Mouse (Mus musculus) heart, postnatal 0 days (tissue): ENCODE measurements around the gene Ric3. TPM values are rescaled to one million over a fixed set of nuclear protein-coding genes. Genes with fewer than 3 reads are reported as not detected.
A peak's percentile ranks its signal among the peaks of the same experiment; 100 is the strongest.

ENCODE experiments used
- ATAC-seq: fragments of 200-750 bp; cut with Nextera tagmentation; 2 replicates; pipeline ENCODE4 v1.8.0; 2017; ENCODE audit warnings: low read depth, moderate number of reproducible peaks, moderate library complexity; ENCODE audit not compliant: insufficient read depth
- DNase-seq: peaks from one replicate; pipeline ENCODE4 v3.0.0-alpha.2; 2016; ENCODE audit warnings: low spot score
- H3K27ac ChIP-seq: fragments of 300-500 bp; sonication (generic); 2 replicates; pipeline ENCODE4 v1.5.1; 2014; ENCODE audit warnings: low read depth, mild to moderate bottlenecking
- H3K27me3 ChIP-seq: fragments of 300-500 bp; sonication (generic); 2 replicates; pipeline ENCODE4 v1.6.1; 2014; ENCODE audit warnings: low read length, mixed read lengths; ENCODE audit not compliant: control insufficient read depth, insufficient read depth
- H3K36me3 ChIP-seq: fragments of 300-500 bp; sonication (generic); replicated peaks from 2 replicates; pipeline ENCODE4 v1.6.1; 2014; ENCODE audit warnings: low read length, mixed read lengths; ENCODE audit not compliant: control insufficient read depth, insufficient read depth
- H3K4me1 ChIP-seq: fragments of 300-500 bp; sonication (generic); 2 replicates; pipeline ENCODE4 v1.6.1; 2014; ENCODE audit warnings: antibody characterized with exemption; ENCODE audit not compliant: control insufficient read depth, insufficient read depth
- H3K4me2 ChIP-seq: fragments of 300-500 bp; sonication (generic); 2 replicates; pipeline ENCODE4 v1.6.1; 2014; ENCODE audit warnings: low read depth, mild to moderate bottlenecking, low read length, moderate library complexity
- H3K4me3 ChIP-seq: fragments of 300-500 bp; sonication (generic); 2 replicates; pipeline ENCODE4 v1.5.1; 2014; ENCODE audit warnings: low read depth, low read length
- H3K9ac ChIP-seq: fragments of 300-500 bp; sonication (generic); replicated peaks from 2 replicates; pipeline ENCODE4 v1.6.1; 2014; ENCODE audit warnings: low read depth, low read length, mixed read lengths
- H3K9me3 ChIP-seq: fragments of 300-500 bp; sonication (generic); replicated peaks from 2 replicates; pipeline ENCODE4 v1.6.1; 2016; ENCODE audit warnings: low read length; ENCODE audit not compliant: control insufficient read depth
- CTCF ChIP-seq: IDR thresholded peaks from 2 replicates; pipeline ENCODE4 v1.5.1; 2016; ENCODE audit warnings: antibody characterized with exemption, control low read depth, low read depth
- EP300 ChIP-seq: IDR thresholded peaks from 2 replicates; pipeline ENCODE4 v1.6.1; 2016; ENCODE audit warnings: antibody characterized with exemption, low read depth
- WGBS: fragments of 180-500 bp; shearing (Covaris S2); extraction: QIAGEN DNeasy Blood & Tissue Kit; methylation state at CpG from one replicate; pipeline ENCODE4 v1.1.7; 2014; 5-methylcytosine and 5-hydroxymethylcytosine counted together
- polyA plus RNA-seq: library from polyadenylated mRNA; unstranded; fragments of >200 nt; fragmentation: Nextera tagmentation; extraction: Ambion mirVana; gene quantifications from 2 replicates; pipeline ENCODE4 v1.2.1, GENCODE M21; 2015
- total RNA-seq: library from RNA; depleted of rRNA; stranded (reverse); fragments of >200 nt; gene quantifications from 2 replicates; pipeline ENCODE4 v1.2.3, GENCODE M21; 2014; ENCODE audit warnings: low replicate concordance

The Ric3 gene
- total and polyA plus RNA-seq, 2 experiments from 2014 or later = 0.38 to 0.42 TPM

GRCm38 (mm10) chr7:109009260-109009659 is 73.9 kb downstream of the Ric3 start:
- Histone ChIP-seq H3K4me3 (no peak overlapping the region), H3K4me2 (no peak overlapping the region), H3K27me3 (peaks cover 54% of the 10 kb centered on the region), H3K27ac (no peak overlapping the region), H3K9ac (no peak overlapping the region), H3K4me1 (no peaks in the 10 kb centered on the region), H3K9me3 (no peaks in the 10 kb centered on the region), H3K36me3 (no peaks in the 10 kb centered on the region)
- no peak for DNase-seq
- no peak for ATAC-seq
- 79% methylated on average over 1 of the region's 1 CpGs for WGBS
- TF ChIP-seq CTCF = no peak
- TF ChIP-seq EP300 = no peak

- no peak for TF ChIP-seq EP300
- no peak for TF ChIP-seq CTCF
- Histone ChIP-seq H3K9ac (no peak overlapping the region), H3K4me3 (no peak overlapping the region), H3K4me1 (no peaks in the 10 kb centered on the region), H3K9me3 (no peaks in the 10 kb centered on the region), H3K27me3 (0 out of 2 replicates have a peak, but pooled peaks cover 15% of the 10 kb centered on the region), H3K36me3 (no peaks in the 10 kb centered on the region), H3K4me2 (no peak overlapping the region), H3K27ac (no peak overlapping the region)
- ATAC-seq = no peak
- DNase-seq = no peak
- WGBS = 22% methylated on average over 3 of the region's 3 CpGs
Measured at GRCm38 (mm10) chr7:109003653-109004052, 79.5 kb downstream of the Ric3 start.

DNA sequence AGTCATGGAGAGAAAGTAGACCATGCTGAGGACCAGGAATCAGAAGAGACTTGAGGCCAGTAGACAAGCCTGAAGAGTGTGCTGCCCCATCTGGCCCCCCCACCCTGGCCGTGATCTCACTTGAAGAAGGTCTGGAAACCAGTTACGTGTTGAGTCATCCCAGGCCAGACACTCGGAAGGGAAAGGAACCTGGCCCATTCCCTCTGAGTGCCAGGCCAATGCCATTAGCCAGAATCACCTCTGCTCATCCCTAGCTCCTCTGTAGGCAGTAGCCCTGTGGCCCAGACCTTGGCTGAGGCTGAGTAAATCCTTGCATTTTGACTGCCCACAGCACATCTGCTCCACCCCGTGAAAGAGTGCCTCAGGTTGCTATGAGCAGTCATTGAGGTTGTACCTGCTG is 81.2 kb downstream of the Ric3 start:
- Histone ChIP-seq H3K9ac (no peak overlapping the region), H3K36me3 (no peaks in the 10 kb centered on the region), H3K27ac (no peak overlapping the region), H3K9me3 (no peaks in the 10 kb centered on the region), H3K4me2 (no peak overlapping the region), H3K27me3 (0 out of 2 replicates have a peak, but pooled peaks cover 7% of the 10 kb centered on the region), H3K4me1 (no peaks in the 10 kb centered on the region), H3K4me3 (no peak overlapping the region)
- ATAC-seq (no peak), DNase-seq (no peak)
- TF ChIP-seq CTCF (no peak), EP300 (no peak)
- 70% methylated on average over 4 of the region's 4 CpGs for WGBS

GRCm38 (mm10) chr7:109000315-109000954 is 82.7 kb downstream of the Ric3 start:
- 36% methylated on average over 4 of the region's 4 CpGs for WGBS
- H3K27me3 ChIP-seq = 0 out of 2 replicates have a peak, but pooled peaks cover 11% of the 10 kb centered on the region
- no peaks in the 10 kb centered on the region for H3K36me3 ChIP-seq
- no peaks in the 10 kb centered on the region for H3K9me3 ChIP-seq
- TF ChIP-seq CTCF (peak; percentile 36), EP300 (no peak)
- no peak overlapping the region for H3K27ac ChIP-seq
- H3K4me3 ChIP-seq = no peak overlapping the region
- H3K4me1 ChIP-seq = no peaks in the 10 kb centered on the region
- H3K9ac ChIP-seq = no peak overlapping the region
- ATAC-seq (no peak), DNase-seq (no peak)
- no peak overlapping the region for H3K4me2 ChIP-seq

DNA sequence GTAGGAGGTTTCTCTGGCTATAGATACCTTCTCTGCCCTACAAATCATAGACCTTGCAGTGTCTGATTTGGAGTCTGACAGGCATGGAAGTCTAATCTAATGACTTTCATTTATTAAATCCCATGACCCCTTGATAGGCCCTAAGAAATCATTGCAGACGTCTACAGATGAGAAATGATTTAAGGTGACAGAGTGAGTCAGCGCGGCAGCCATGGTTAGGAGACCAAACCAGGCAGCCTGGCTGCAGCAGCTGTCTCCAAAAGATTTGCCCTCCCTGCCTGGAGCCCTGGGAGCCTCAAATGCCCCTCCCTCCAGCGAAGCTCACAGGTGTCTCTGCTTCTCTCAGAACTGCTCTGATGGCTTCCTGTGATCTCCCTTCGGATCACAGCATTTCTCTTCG is 87.0 kb downstream of the Ric3 start:
- 0 out of 2 replicates have a peak, but pooled peaks cover 19% of the 10 kb centered on the region for H3K27me3 ChIP-seq
- H3K27ac ChIP-seq = no peak overlapping the region
- no peak overlapping the region for H3K4me2 ChIP-seq
- H3K4me1 ChIP-seq = no peaks in the 10 kb centered on the region
- no peaks in the 10 kb centered on the region for H3K9me3 ChIP-seq
- ATAC-seq (no peak), DNase-seq (no peak)
- H3K4me3 ChIP-seq = no peak overlapping the region
- TF ChIP-seq CTCF (no peak), EP300 (no peak)
- no peak overlapping the region for H3K9ac ChIP-seq
- 60% methylated on average over 6 of the region's 6 CpGs for WGBS
- H3K36me3 ChIP-seq = no peaks in the 10 kb centered on the region

- H3K4me1 ChIP-seq = no peaks in the 10 kb centered on the region
- TF ChIP-seq CTCF = no peak
- TF ChIP-seq EP300 = no peak
- no peaks in the 10 kb centered on the region for H3K9me3 ChIP-seq
- no peak overlapping the region for H3K27ac ChIP-seq
- no peak overlapping the region for H3K9ac ChIP-seq
- no peak overlapping the region for H3K4me2 ChIP-seq
- H3K4me3 ChIP-seq = no peak overlapping the region
- ATAC-seq (no peak), DNase-seq (no peak)
- WGBS = 88% methylated on average over 3 of the region's 3 CpGs
- H3K36me3 ChIP-seq = no peaks in the 10 kb centered on the region
- 0 out of 2 replicates have a peak, but pooled peaks cover 20% of the 10 kb centered on the region for H3K27me3 ChIP-seq
Measured at GRCm38 (mm10) chr7:108993881-108994291, 89.2 kb downstream of the Ric3 start.
